In genomic region chr11:95318116-95318515, GRCm38 (mm10) we compare ENCODE assay signal across 23 mouse cellular contexts. TPM values are rescaled to one million over a fixed set of nuclear protein-coding genes. Genes with fewer than 3 reads are reported as not detected.
DNase-seq lines count a peak whose midpoint lies in the region; ATAC-seq and TF ChIP-seq lines count a peak whose summit lies in the region.
"Had no signal": no experiment of that assay in that cellular context is flagged by ENCODE, and none has a peak within 500 bp of the region (broad histone marks: within the 10 kb centered on the region; RNA-seq: fewer than 3 reads in every experiment).

No protein-coding gene starts in this region.

- no peak for TF ChIP-seq CTCF in bone marrow, adult 2 months (IDR thresholded peaks at IDR 0.05; ENCODE audit: control insufficient read depth, insufficient read depth, low read length)

- DNase-seq in heart, postnatal 10 days, result no peak
- no peak for DNase-seq in urinary bladder, postnatal 14 days (ENCODE audit: low spot score)
- no peak for DNase-seq in adrenal gland, adult 18-20 months (ENCODE audit: low spot score in 2 of 2)
- DNase-seq: adrenal gland, postnatal 25 days; cerebellum, adult 8-10 months; gastrocnemius, postnatal 25 days; retina, postnatal 1 day; right cerebral cortex, postnatal 4 days had no signal

- no peak for TF ChIP-seq POLR2A in bone marrow, adult 2 months (IDR thresholded peaks at IDR 0.05; ENCODE audit: borderline replicate concordance, control insufficient read depth, low read depth, low read length)

- no peak overlapping the region; the same call in 1 of the 2 replicates for H3K4me2 ChIP-seq in heart, embryonic 12.5 days
- peak overlapping the region; percentile 55 for H3K4me2 ChIP-seq in liver, embryonic 12.5 days
- H3K4me2 ChIP-seq in stomach, embryonic 15.5 days, result no peak overlapping the region
- H3K4me2 ChIP-seq: embryonic facial prominence, embryonic 13.5 days; heart, embryonic 15.5 days; hindbrain, embryonic 13.5 days; midbrain, embryonic 12.5 days had no signal

- peak; percentile 68 for ATAC-seq in heart, embryonic 12.5 days (ENCODE audit: insufficient number of reproducible peaks, low FRiP score)
- peak; percentile 76 for ATAC-seq in liver, embryonic 12.5 days
- ATAC-seq in stomach, embryonic 15.5 days (ENCODE audit: insufficient read depth, low FRiP score, low read depth), result peak; percentile 66; the same call in 1 of the 2 replicates
- ATAC-seq: activated CD4-positive, CD25-positive, alpha-beta regulatory T cell, adult 4 months; Patski had no signal

- no peak overlapping the region for H3K27ac ChIP-seq in heart, embryonic 12.5 days (ENCODE audit: poor library complexity, severe bottlenecking)
- H3K27ac ChIP-seq in bone marrow, adult 2 months (ENCODE audit: control insufficient read depth, insufficient read depth, low read depth, low read length, poor library complexity), result 0 out of 2 replicates have a peak overlapping the region, but pooled peaks have one; percentile 19
- H3K27ac ChIP-seq in liver, embryonic 12.5 days, result peak overlapping the region; percentile 84
- H3K27ac ChIP-seq in stomach, embryonic 15.5 days, result no peak overlapping the region
- H3K27ac ChIP-seq: embryonic facial prominence, embryonic 13.5 days; heart, embryonic 15.5 days; hindbrain, embryonic 13.5 days; midbrain, embryonic 12.5 days had no signal

- H3K9ac ChIP-seq in heart, embryonic 12.5 days, result no peak overlapping the region
- peak overlapping the region; percentile 31; the same call in 1 of the 2 replicates for H3K9ac ChIP-seq in liver, embryonic 12.5 days
- H3K9ac ChIP-seq in stomach, embryonic 15.5 days, result no peak overlapping the region
- H3K9ac ChIP-seq: embryonic facial prominence, embryonic 13.5 days; heart, embryonic 15.5 days; hindbrain, embryonic 13.5 days; midbrain, embryonic 12.5 days had no signal

- H3K9me3 ChIP-seq in heart, embryonic 12.5 days (replicated peaks), result no peaks in the 10 kb centered on the region
- no peaks in the 10 kb centered on the region for H3K9me3 ChIP-seq in liver, embryonic 12.5 days (replicated peaks)
- H3K9me3 ChIP-seq in stomach, embryonic 15.5 days, result no peaks in the 10 kb centered on the region
- H3K9me3 ChIP-seq: embryonic facial prominence, embryonic 13.5 days; heart, embryonic 15.5 days; hindbrain, embryonic 13.5 days; midbrain, embryonic 12.5 days had no signal

- intact Hi-C loops in heart, postnatal 10 days (cut with DNase I), result loop anchor here (5.0 kb wide), 1 partner anchor 204 kb away; no protein-coding TSS in a partner anchor

- peaks cover 4% of the 10 kb centered on the region; the same call in 1 of the 2 replicates for H3K4me1 ChIP-seq in heart, embryonic 12.5 days (replicated peaks)
- peaks cover 3% of the 10 kb centered on the region for H3K4me1 ChIP-seq in bone marrow, adult 2 months (ENCODE audit: control insufficient read depth, insufficient read depth, low read length)
- H3K4me1 ChIP-seq in liver, embryonic 12.5 days, result peaks cover 77% of the 10 kb centered on the region
- no peaks in the 10 kb centered on the region for H3K4me1 ChIP-seq in stomach, embryonic 15.5 days
- H3K4me1 ChIP-seq: hindbrain, embryonic 13.5 days; midbrain, embryonic 12.5 days had no signal

- WGBS in heart, embryonic 12.5 days, result 44% methylated on average over 9 of the region's 9 CpGs
- WGBS in bone marrow, adult 2 months, result 60% methylated on average over 9 of the region's 9 CpGs
- WGBS in liver, embryonic 12.5 days (ENCODE audit: insufficient replicate concordance), result 36% methylated on average over 9 of the region's 9 CpGs
- 48% methylated on average over 9 of the region's 9 CpGs for WGBS in stomach, embryonic 15.5 days

- no peak overlapping the region for H3K4me3 ChIP-seq in heart, embryonic 12.5 days
- no peak overlapping the region for H3K4me3 ChIP-seq in bone marrow, adult 2 months (replicated peaks; ENCODE audit: control insufficient read depth, low read depth, low read length)
- peak overlapping the region; percentile 16; the same call in 1 of the 2 replicates for H3K4me3 ChIP-seq in liver, embryonic 12.5 days
- H3K4me3 ChIP-seq in stomach, embryonic 15.5 days (replicated peaks), result no peak overlapping the region
- H3K4me3 ChIP-seq: embryonic facial prominence, embryonic 13.5 days; heart, embryonic 15.5 days; hindbrain, embryonic 13.5 days; midbrain, embryonic 12.5 days had no signal

- no peaks in the 10 kb centered on the region for H3K36me3 ChIP-seq in heart, embryonic 12.5 days
- no peaks in the 10 kb centered on the region for H3K36me3 ChIP-seq in liver, embryonic 12.5 days
- H3K36me3 ChIP-seq in stomach, embryonic 15.5 days, result no peaks in the 10 kb centered on the region
- H3K36me3 ChIP-seq: embryonic facial prominence, embryonic 13.5 days; heart, embryonic 15.5 days; hindbrain, embryonic 13.5 days; midbrain, embryonic 12.5 days had no signal

- H3K27me3 ChIP-seq in heart, embryonic 12.5 days (replicated peaks), result no peaks in the 10 kb centered on the region
- no peaks in the 10 kb centered on the region for H3K27me3 ChIP-seq in liver, embryonic 12.5 days (replicated peaks)
- no peaks in the 10 kb centered on the region for H3K27me3 ChIP-seq in stomach, embryonic 15.5 days (replicated peaks)
- H3K27me3 ChIP-seq: embryonic facial prominence, embryonic 13.5 days; heart, embryonic 15.5 days; midbrain, embryonic 12.5 days; Patski had no signal

RNA-seq across cellular contexts. Expression of gene Kat7, which starts 8.1 kb away (rescaled TPM):
- polyA plus RNA-seq in heart, embryonic 12.5 days (2016; fragmentation: Nextera tagmentation; extraction: Ambion mirVana), result 56.0 and 58.3 TPM in 2 replicates
- 10 to 100 TPM; 45.1 to 51.1 TPM for total RNA-seq in heart, postnatal 10 days (2021)
- polyA plus RNA-seq in bone marrow, adult 2 months (2011; ENCODE audit: insufficient read depth, insufficient read length, low replicate concordance, missing spikeins), result 26.3 and 39.0 TPM in 2 replicates
- polyA plus RNA-seq in liver, embryonic 12.5 days (2016; fragmentation: Nextera tagmentation; extraction: Ambion mirVana), result 48.1 and 49.5 TPM in 2 replicates
- polyA plus RNA-seq in stomach, embryonic 15.5 days (2015; fragmentation: Nextera tagmentation; extraction: Ambion mirVana), result 57.1 and 62.3 TPM in 2 replicates
- total RNA-seq in adrenal gland, adult 18-20 months (2021), result 10 to 100 TPM; 54.9 to 59.0 TPM

RNA-seq across cellular contexts. Expression of gene Fam117a, which starts 18.7 kb away (rescaled TPM):
- polyA plus RNA-seq in heart, embryonic 12.5 days (2016; fragmentation: Nextera tagmentation; extraction: Ambion mirVana), result 12.9 and 13.9 TPM in 2 replicates
- 10 to 100 TPM in 1 of 2 experiments, 1 to 10 TPM in 1; 9.1 to 14.0 TPM for total RNA-seq in heart, postnatal 10 days (2021)
- polyA plus RNA-seq in bone marrow, adult 2 months (2011; ENCODE audit: insufficient read depth, insufficient read length, low replicate concordance, missing spikeins), result 167 and 178 TPM in 2 replicates
- 59.0 and 62.7 TPM in 2 replicates for polyA plus RNA-seq in liver, embryonic 12.5 days (2016; fragmentation: Nextera tagmentation; extraction: Ambion mirVana)
- polyA plus RNA-seq in stomach, embryonic 15.5 days (2015; fragmentation: Nextera tagmentation; extraction: Ambion mirVana), result 13.7 and 17.5 TPM in 2 replicates
- 10 to 100 TPM; 11.7 to 21.8 TPM for total RNA-seq in adrenal gland, adult 18-20 months (2021)

RNA-seq across cellular contexts. Expression of gene Tac4, which starts 56.8 kb away (rescaled TPM):
- polyA plus RNA-seq in heart, embryonic 12.5 days (2016; fragmentation: Nextera tagmentation; extraction: Ambion mirVana), result not detected in 2 replicates
- not detected for total RNA-seq in heart, postnatal 10 days (2021)
- not detected in 2 replicates for polyA plus RNA-seq in bone marrow, adult 2 months (2011; ENCODE audit: insufficient read depth, insufficient read length, low replicate concordance, missing spikeins)
- 0.10 TPM in 1 of 2 replicates, not detected in the other for polyA plus RNA-seq in liver, embryonic 12.5 days (2016; fragmentation: Nextera tagmentation; extraction: Ambion mirVana)
- 0.10 and 0.14 TPM in 2 replicates for polyA plus RNA-seq in stomach, embryonic 15.5 days (2015; fragmentation: Nextera tagmentation; extraction: Ambion mirVana)
- not detected for total RNA-seq in adrenal gland, adult 18-20 months (2021)
- total RNA-seq: adrenal gland, postnatal 25 days; layer of hippocampus, postnatal 25 days; left cerebral cortex, postnatal 36 days; liver, adult 2 months had no signal
- polyA plus RNA-seq: activated CD4-positive, CD25-positive, alpha-beta regulatory T cell, adult 4 months; cortical plate, adult 2 months; embryonic facial prominence, embryonic 13.5 days; heart, embryonic 15.5 days; hindbrain, embryonic 13.5 days; kidney, embryonic 14.5 days; liver, adult 2 months; Patski had no signal

Comparison
In these comparisons a context has a peak if more than half of its experiments do, and no peak if none do; other contexts are left out.
1. H3K27ac ChIP-seq: peak in bone marrow, adult 2 months (single experiment) and liver, embryonic 12.5 days (single experiment); none in heart, embryonic 12.5 days (single experiment) and stomach, embryonic 15.5 days (single experiment).
2. Peak in every context shown above with its lines, with median percentiles within 50 percentile points of each other: ATAC-seq.